Mouse (Mus musculus): ENCODE data around the gene Plxdc1. TPM values are rescaled to one million over a fixed set of nuclear protein-coding genes. Genes with fewer than 3 reads are reported as not detected.

Gene Plxdc1
- polyA plus RNA-seq, 1 experiment from 2014 or later: 1.4 TPM

DNA sequence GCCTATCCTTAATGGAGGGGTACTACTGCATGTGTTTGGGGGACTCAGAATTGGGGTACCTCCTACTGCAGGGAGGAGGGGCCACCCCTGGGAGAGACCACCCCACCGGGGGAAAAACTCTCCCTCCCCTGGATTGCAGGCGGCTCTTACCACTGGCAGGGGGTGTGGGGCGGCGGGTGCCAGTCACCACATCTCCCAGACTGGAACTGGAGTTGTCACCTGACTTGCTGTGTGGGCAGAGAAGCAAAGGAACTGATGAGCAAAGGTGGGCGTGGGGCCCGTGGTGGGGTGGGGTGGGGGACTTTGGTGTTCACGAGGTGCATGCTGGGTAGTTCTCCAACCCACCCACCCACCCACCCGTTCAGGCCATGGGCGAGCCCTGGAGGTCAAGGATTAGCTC lies 25.5 kb upstream of the Plxdc1 start:
- Histone ChIP-seq H3K9me3 (no peaks in the 10 kb centered on the region), H3K27ac (replicated peaks) (no peak overlapping the region), H3K27me3 (no peaks in the 10 kb centered on the region), H3K4me2 (no peak overlapping the region), H3K36me3 (peaks cover 67% of the 10 kb centered on the region), H3K4me1 (replicated peaks) (no peaks in the 10 kb centered on the region), H3K9ac (no peak overlapping the region), H3K4me3 (no peak overlapping the region)
- 64% methylated on average over 9 of the region's 9 CpGs for WGBS
- peak; percentile 33; the same call in 1 of the 2 replicates for ATAC-seq (ENCODE audit: low FRiP score, low read depth)

DNA sequence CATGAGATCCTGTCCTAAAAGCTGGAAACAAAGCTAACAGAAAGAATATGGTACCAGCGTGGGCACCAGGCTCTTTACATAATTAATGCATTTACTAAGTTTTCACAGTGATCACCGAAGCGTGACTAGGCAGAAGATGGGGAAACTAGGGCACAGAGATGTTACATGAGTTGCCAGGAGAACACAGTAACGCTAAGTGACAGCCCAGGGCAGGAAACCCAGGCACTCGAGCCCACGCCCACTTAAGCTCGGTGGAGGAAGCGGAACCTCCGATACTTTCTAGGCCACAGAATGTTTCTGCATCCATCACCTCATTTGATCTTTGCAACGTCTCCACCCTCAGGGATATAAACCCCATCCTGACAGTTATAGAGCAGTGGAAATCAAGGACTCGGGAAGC lies 21.8 kb upstream of the Plxdc1 start:
- 85% methylated on average over 11 of the region's 11 CpGs for WGBS

DNA sequence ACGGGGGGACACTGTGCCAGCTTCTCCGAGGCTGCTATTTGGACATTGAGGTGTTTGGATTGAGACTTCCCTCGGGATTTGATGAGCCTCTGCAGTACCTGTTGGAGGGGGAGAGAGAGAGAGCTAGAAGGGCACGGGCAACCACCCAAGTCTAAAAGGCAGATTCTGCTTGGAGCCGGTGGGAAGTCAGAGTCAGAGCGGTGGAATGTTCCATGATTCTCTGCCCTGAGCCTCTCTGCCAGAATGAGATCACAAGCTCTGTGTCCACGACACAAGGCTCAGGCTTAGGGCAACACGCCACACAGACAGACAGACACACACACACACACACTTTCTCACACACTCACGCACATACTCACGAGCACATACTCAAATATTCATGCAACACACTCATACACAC lies 19.4 kb upstream of the Plxdc1 start:
- no peak overlapping the region for H3K27ac ChIP-seq (replicated peaks)
- WGBS: 83% methylated on average over 10 of the region's 10 CpGs

More for the DNA sequence above, 21.8 kb upstream of the Plxdc1 start:
- no peak overlapping the region for H3K9ac ChIP-seq
- H3K4me2 ChIP-seq: no peak overlapping the region
- no peaks in the 10 kb centered on the region for H3K9me3 ChIP-seq
- ATAC-seq (ENCODE audit: low FRiP score, low read depth): no peak
- H3K27ac ChIP-seq (replicated peaks): no peak overlapping the region
- no peak overlapping the region for H3K4me3 ChIP-seq
- H3K27me3 ChIP-seq: no peaks in the 10 kb centered on the region
- H3K36me3 ChIP-seq: peaks cover 61% of the 10 kb centered on the region
- peaks cover 11% of the 10 kb centered on the region for H3K4me1 ChIP-seq (replicated peaks)

DNA sequence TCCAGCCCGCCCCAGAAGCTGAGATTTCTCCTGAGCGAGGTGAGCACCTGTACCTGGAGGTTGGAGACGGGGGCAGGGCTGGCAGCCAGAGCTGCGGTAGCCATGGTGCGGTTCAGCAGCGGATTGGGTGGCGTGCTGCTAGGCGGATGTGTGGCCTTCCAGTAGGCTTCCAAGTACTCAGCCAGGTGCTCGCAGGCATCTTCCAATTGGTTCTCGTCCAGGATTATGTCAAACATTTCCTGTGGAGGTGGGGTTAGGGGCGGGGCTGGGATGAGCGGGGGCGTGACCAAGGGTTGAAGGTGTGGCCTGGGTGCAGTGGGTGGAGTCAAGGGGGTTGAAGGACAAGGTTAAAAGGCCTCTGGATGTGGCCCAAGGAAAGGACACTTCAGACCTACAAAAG lies 18.8 kb upstream of the Plxdc1 start:
- ATAC-seq (ENCODE audit: low FRiP score, low read depth): no peak
- WGBS: 46% methylated on average over 13 of the region's 13 CpGs

More for the DNA sequence above, 19.4 kb upstream of the Plxdc1 start:
- no peaks in the 10 kb centered on the region for H3K27me3 ChIP-seq
- no peak overlapping the region for H3K4me2 ChIP-seq
- H3K9ac ChIP-seq: no peak overlapping the region
- H3K36me3 ChIP-seq: peaks cover 59% of the 10 kb centered on the region
- H3K9me3 ChIP-seq: no peaks in the 10 kb centered on the region
- H3K4me1 ChIP-seq (replicated peaks): peaks cover 20% of the 10 kb centered on the region
- ATAC-seq (ENCODE audit: low FRiP score, low read depth): no peak
- H3K4me3 ChIP-seq: no peak overlapping the region

DNA sequence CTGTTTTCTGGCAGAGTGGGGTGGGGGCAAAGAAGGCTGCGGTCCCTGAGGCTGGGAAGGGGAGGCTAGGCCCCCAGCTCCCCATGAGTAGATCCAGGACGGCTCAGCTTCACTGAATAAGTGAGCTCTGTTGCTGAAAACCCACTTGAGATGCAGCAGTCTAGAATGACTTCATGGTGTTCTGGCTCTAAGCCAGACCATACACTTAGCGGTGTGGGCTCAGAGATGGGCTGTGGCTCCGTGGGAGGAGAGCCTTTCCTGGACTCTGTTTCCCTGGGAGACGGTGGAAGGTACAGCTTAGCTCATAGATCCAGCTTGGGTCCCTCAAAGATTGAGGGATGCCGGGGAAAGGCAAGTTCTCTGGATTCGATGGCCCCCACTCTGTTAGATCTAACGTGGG lies 17.9 kb upstream of the Plxdc1 start:
- Histone ChIP-seq H3K27me3 (no peaks in the 10 kb centered on the region), H3K4me3 (no peak overlapping the region), H3K36me3 (peaks cover 45% of the 10 kb centered on the region), H3K4me2 (no peak overlapping the region), H3K9ac (no peak overlapping the region), H3K27ac (replicated peaks) (no peak overlapping the region), H3K9me3 (no peaks in the 10 kb centered on the region), H3K4me1 (replicated peaks) (peaks cover 24% of the 10 kb centered on the region)
- ATAC-seq (ENCODE audit: low FRiP score, low read depth): no peak
- WGBS: 64% methylated on average over 8 of the region's 8 CpGs

More for the DNA sequence above, 18.8 kb upstream of the Plxdc1 start:
- peaks cover 20% of the 10 kb centered on the region for H3K4me1 ChIP-seq (replicated peaks)
- H3K27me3 ChIP-seq: no peaks in the 10 kb centered on the region
- no peaks in the 10 kb centered on the region for H3K9me3 ChIP-seq
- peaks cover 54% of the 10 kb centered on the region for H3K36me3 ChIP-seq
- H3K9ac ChIP-seq: no peak overlapping the region
- H3K4me3 ChIP-seq: no peak overlapping the region
- no peak overlapping the region for H3K27ac ChIP-seq (replicated peaks)
- H3K4me2 ChIP-seq: no peak overlapping the region

DNA sequence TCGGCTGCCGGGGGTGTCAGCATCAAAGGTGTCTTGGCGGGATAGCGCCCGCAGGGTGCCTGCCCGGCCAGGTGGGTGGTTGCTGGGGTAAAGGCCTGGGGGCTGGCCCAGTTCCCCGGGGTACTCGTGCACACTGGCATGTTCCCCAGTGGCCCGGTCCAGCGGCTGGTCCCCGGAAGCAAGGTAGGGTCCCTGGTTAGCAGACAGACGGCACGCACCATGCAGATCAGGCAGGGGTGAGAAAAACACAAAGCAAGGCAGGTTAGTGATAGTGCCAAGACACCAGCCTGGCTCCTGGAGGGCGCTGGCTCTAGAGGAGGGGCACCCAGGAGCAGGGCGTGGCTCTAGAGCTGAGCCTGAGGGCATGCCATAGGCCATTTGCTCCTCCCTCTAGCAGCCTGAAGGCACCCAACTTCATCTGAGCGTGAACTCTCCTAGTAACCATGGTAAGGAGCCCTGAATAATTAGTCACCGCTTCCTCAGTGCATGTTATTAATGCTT lies 17.0 kb upstream of the Plxdc1 start:
- Histone ChIP-seq H3K4me3 (no peak overlapping the region), H3K27me3 (no peaks in the 10 kb centered on the region), H3K9ac (no peak overlapping the region), H3K9me3 (no peaks in the 10 kb centered on the region), H3K4me1 (replicated peaks) (peaks cover 24% of the 10 kb centered on the region), H3K4me2 (no peak overlapping the region; the same call in 1 of the 2 replicates), H3K36me3 (peaks cover 37% of the 10 kb centered on the region), H3K27ac (replicated peaks) (no peak overlapping the region)
- ATAC-seq (ENCODE audit: low FRiP score, low read depth): no peak
- 47% methylated on average over 17 of the region's 17 CpGs for WGBS

DNA sequence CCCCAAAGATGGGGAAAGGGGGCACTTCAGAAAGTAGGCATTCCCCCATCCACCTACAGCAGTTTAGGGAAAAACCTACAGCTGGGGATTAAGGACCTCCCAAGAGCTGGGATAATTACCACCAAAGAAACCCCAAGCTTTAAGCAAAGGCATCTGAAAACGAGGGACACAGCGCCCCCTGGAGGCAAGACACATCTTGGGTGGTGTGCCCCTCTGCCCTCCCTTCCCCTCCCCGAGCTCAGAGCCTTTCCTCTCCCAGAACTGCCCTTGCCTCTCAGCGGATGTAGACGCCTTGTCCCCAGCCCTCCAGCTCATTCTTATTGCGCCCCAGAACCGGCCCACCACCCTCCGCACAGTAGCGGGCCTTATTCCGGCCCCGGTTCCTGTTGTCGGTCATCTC lies 16.4 kb upstream of the Plxdc1 start:
- H3K4me3 ChIP-seq: no peak overlapping the region
- H3K9ac ChIP-seq: no peak overlapping the region
- H3K9me3 ChIP-seq: no peaks in the 10 kb centered on the region
- peaks cover 24% of the 10 kb centered on the region for H3K4me1 ChIP-seq (replicated peaks)
- no peak overlapping the region; the same call in 1 of the 2 replicates for H3K4me2 ChIP-seq
- peaks cover 31% of the 10 kb centered on the region for H3K36me3 ChIP-seq
- 17% methylated on average over 12 of the region's 12 CpGs for WGBS
- no peak for ATAC-seq (ENCODE audit: low FRiP score, low read depth)
- no peaks in the 10 kb centered on the region for H3K27me3 ChIP-seq
- H3K27ac ChIP-seq (replicated peaks): no peak overlapping the region

DNA sequence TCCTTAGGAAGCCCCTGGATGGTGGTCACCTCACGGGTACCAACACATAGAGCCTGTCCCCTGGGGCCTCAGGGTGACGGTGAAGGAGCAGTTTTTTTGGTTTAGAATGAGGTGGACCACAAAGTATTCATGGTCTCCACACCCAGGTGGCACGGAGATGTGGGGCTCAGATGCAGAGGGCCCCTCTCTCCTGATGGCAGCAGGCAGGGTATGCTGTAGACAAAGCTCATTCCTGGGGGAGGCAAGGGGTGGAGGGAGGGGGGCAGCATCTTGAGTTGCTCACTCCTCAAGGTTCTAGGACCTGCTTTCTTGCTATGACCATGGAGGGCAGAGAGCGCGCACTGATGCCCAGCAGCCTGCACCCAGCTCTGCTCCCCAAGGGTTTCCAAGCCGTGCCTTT lies 15.7 kb upstream of the Plxdc1 start:
- Histone ChIP-seq H3K9me3 (no peaks in the 10 kb centered on the region), H3K4me1 (replicated peaks) (peaks cover 24% of the 10 kb centered on the region), H3K4me2 (no peak overlapping the region), H3K27ac (replicated peaks) (no peak overlapping the region), H3K4me3 (no peak overlapping the region), H3K9ac (no peak overlapping the region), H3K36me3 (peaks cover 26% of the 10 kb centered on the region), H3K27me3 (no peaks in the 10 kb centered on the region)
- WGBS: 62% methylated on average over 6 of the region's 6 CpGs
- no peak for ATAC-seq (ENCODE audit: low FRiP score, low read depth)

DNA sequence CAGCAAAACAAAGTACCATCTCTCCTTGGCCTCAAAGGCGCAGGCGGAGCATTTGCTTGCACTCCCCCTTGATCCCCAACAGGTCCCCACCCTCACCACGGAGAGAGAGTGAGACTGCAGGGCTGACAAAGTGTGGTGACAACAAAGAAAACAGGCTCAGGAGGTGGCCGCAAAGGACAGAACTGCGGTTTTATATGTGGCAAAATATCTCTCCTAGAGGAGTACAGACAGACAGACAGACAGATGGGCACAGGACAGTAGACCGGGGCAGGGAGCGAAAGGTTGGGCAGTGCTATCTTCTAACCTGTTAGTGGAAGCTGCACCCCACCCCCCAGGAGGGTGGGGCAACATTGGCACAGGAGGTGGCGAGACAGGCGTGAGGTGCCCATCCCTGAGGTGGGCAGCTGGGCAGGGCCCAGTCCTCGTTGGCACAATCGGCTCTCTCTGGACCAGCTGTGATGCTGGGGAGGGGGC lies 15.1 kb upstream of the Plxdc1 start:
- H3K4me1 ChIP-seq (replicated peaks): peaks cover 24% of the 10 kb centered on the region
- H3K27ac ChIP-seq (replicated peaks): no peak overlapping the region
- no peaks in the 10 kb centered on the region for H3K27me3 ChIP-seq
- peaks cover 23% of the 10 kb centered on the region for H3K36me3 ChIP-seq
- 44% methylated on average over 11 of the region's 11 CpGs for WGBS
- H3K4me2 ChIP-seq: no peak overlapping the region
- no peak for ATAC-seq (ENCODE audit: low FRiP score, low read depth)
- H3K9ac ChIP-seq: no peak overlapping the region
- H3K4me3 ChIP-seq: no peak overlapping the region
- H3K9me3 ChIP-seq: no peaks in the 10 kb centered on the region

DNA sequence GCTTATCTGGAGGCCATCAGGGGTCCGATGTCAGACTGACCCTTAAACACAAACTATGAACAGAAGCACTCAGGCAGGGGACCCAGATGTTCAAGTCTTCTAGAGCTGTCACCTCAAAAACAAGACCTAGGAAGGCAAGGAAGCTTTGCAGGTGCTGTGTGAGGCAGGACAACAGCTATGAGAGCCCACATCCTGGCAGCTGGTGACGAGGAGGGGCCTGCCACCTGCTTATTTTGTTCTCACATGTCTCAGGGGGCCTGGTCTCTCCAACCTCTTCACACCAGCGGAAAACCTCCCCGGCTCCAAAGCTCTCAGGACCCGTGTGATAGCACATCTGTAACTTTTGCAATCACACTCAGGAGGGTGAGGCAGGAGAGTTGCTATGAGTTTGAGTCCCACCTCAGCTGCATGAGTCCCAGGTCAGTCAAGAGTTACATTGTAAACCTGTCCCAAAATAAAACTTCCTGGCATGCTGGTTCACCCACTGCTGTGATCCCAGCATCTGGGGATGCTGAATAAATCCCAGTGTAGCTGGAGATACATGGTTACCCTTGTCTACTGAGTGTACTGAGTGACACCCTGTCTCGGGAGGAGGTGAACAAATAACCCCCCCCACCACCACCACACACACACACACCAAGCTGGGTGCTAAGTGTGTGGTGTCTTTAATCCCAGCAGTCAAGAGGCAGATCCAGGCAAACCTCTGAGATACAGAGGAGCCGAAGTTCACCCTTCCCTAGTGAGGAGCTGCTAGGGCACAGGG lies 14.3 kb upstream of the Plxdc1 start:
- no peak overlapping the region for H3K9ac ChIP-seq
- WGBS: 47% methylated on average over 7 of the region's 7 CpGs

DNA sequence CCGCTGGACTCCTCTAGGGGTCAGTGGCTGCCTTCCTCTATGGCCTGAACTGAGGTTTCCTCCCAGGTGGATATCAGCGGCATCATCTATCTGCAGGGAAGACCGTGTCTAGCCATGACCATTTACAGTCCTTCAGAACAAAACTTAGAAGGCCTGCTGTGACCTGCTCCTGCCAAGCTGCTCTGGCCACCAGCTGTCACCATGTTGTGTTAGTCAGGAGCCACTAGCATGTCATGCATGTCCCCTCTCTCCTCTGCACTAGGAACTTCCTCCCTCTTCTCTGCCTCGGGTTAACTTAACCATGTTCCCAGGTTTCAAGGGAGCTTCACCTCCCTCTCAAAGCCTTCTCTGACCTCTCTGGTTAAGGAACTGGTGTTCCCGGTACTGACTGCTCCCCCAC lies 13.5 kb upstream of the Plxdc1 start:
- Histone ChIP-seq H3K27ac (replicated peaks) (no peak overlapping the region), H3K36me3 (peaks cover 14% of the 10 kb centered on the region)

More for the DNA sequence above, 14.3 kb upstream of the Plxdc1 start:
- no peak overlapping the region for H3K4me2 ChIP-seq
- no peak overlapping the region for H3K4me3 ChIP-seq
- no peaks in the 10 kb centered on the region for H3K27me3 ChIP-seq
- no peak overlapping the region for H3K27ac ChIP-seq (replicated peaks)
- no peaks in the 10 kb centered on the region for H3K9me3 ChIP-seq
- peaks cover 21% of the 10 kb centered on the region for H3K36me3 ChIP-seq
- no peak for ATAC-seq (ENCODE audit: low FRiP score, low read depth)
- H3K4me1 ChIP-seq (replicated peaks): peaks cover 27% of the 10 kb centered on the region

DNA sequence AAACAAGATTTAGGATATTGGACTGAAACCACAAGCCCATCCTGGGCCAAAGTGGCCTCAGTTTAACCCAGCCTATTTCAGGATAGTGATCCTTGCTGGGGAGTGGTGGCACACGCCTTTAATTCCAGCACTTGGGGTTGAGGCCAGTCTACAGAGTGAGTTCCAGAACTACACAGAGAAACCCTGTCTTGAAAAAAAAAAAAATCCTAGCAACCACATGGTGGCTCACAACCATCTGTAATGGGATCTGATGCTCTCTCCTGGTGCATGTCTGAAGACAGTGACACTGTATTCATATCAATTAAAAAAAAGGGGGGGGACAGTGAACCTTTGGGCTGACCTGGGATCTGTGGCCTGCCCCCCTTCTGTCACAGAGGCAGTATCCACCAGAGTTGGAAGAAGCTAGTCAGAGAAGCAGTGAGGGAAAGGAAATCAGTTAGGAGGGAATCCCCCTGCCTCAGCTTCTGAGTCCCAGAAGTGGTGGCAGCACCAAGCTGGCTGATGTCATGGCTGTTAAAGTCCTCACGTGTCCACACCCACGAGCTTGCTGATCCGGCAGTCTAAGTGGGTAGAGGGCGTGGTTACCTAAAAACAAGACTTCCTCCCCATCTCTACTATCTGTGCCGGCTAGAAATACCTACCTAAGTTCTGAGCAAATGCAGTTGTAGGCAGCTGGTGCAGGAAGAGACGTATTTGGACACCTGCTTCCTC lies 12.8 kb upstream of the Plxdc1 start:
- Histone ChIP-seq H3K27me3 (peaks cover 7% of the 10 kb centered on the region; the same call in 1 of the 2 replicates), H3K9ac (no peak overlapping the region), H3K9me3 (no peaks in the 10 kb centered on the region), H3K27ac (replicated peaks) (no peak overlapping the region), H3K36me3 (peaks cover 7% of the 10 kb centered on the region), H3K4me3 (no peak overlapping the region), H3K4me2 (no peak overlapping the region), H3K4me1 (replicated peaks) (peaks cover 40% of the 10 kb centered on the region)
- no peak for ATAC-seq (ENCODE audit: low FRiP score, low read depth)
- WGBS: 73% methylated on average over 7 of the region's 7 CpGs

More for the DNA sequence above, 13.5 kb upstream of the Plxdc1 start:
- Histone ChIP-seq H3K4me1 (replicated peaks) (peaks cover 36% of the 10 kb centered on the region), H3K4me3 (no peak overlapping the region), H3K4me2 (no peak overlapping the region), H3K9me3 (no peaks in the 10 kb centered on the region), H3K27me3 (peaks cover under 1% of the 10 kb centered on the region; the same call in 1 of the 2 replicates), H3K9ac (no peak overlapping the region)
- 62% methylated on average over 5 of the region's 5 CpGs for WGBS
- ATAC-seq (ENCODE audit: low FRiP score, low read depth): no peak
